Mouse (Mus musculus) embryonic facial prominence, embryonic 10.5 days (tissue): ENCODE data around the gene Tceal3. TPM values are rescaled to one million over a fixed set of nuclear protein-coding genes. Genes with fewer than 3 reads are reported as not detected.
"Not testable (repeated sequence)": the region's sequence is repeated elsewhere in the genome, so short reads cannot be mapped to it uniquely, and the experiment has no call there.

Source experiments
- DNase-seq: peaks from one replicate; pipeline ENCODE4 v3.0.0-alpha.2; 2017; ENCODE audit warnings: low spot score
- H3K27ac ChIP-seq: fragments of 300-500 bp; sonication (generic); replicated peaks from 2 replicates; pipeline ENCODE4 v1.5.1; 2016; ENCODE audit warnings: mild to moderate bottlenecking
- H3K27me3 ChIP-seq: fragments of 300-500 bp; sonication (generic); replicated peaks from 2 replicates; pipeline ENCODE4 v1.6.1; 2016; ENCODE audit warnings: low read depth, mild to moderate bottlenecking; ENCODE audit not compliant: poor library complexity, severe bottlenecking
- H3K36me3 ChIP-seq: fragments of 300-500 bp; sonication (generic); replicated peaks from 2 replicates; pipeline ENCODE4 v1.6.1; 2016; ENCODE audit warnings: mild to moderate bottlenecking, moderate library complexity
- H3K4me1 ChIP-seq: fragments of 300-500 bp; sonication (generic); 2 replicates; pipeline ENCODE4 v1.6.1; 2016
- H3K4me3 ChIP-seq: fragments of 300-500 bp; sonication (generic); 2 replicates; pipeline ENCODE4 v1.5.1; 2016; ENCODE audit warnings: mild to moderate bottlenecking, moderate library complexity
- H3K9me3 ChIP-seq: fragments of 300-500 bp; sonication (generic); 2 replicates; pipeline ENCODE4 v1.6.1; 2016; ENCODE audit warnings: mild to moderate bottlenecking
- WGBS: fragments of 180-500 bp; shearing (Covaris S2); methylation state at CpG from one replicate; pipeline ENCODE4 v1.1.7; 2016; 5-methylcytosine and 5-hydroxymethylcytosine counted together
- polyA plus RNA-seq: library from polyadenylated mRNA; unstranded; fragments of >200 nt; fragmentation: Nextera tagmentation; extraction: Ambion mirVana; gene quantifications from 2 replicates; pipeline ENCODE4 v1.2.1, GENCODE M21; 2016

Tceal3 gene
- polyA plus RNA-seq = 5.2 and 6.3 TPM in 2 replicates

GRCm38 (mm10) chrX:136590199-136590896 lies at the start of gene Tceal3:
Tceal3 (plus strand) TSS chrX:136590842.
- no peak within 1 kb of the TSS for H3K27ac ChIP-seq
- peak; percentile 35 for DNase-seq
- WGBS = 43% methylated on average over 12 of the region's 12 CpGs
- 0 out of 2 replicates have a peak, but pooled peaks cover 8% of the 10 kb centered on the region for H3K27me3 ChIP-seq
- H3K4me1 ChIP-seq = no peaks in the 10 kb centered on the region
- no peaks in the 10 kb centered on the region for H3K36me3 ChIP-seq
- peak within 1 kb of the TSS; percentile 33 for H3K4me3 ChIP-seq
- H3K9me3 ChIP-seq = no peaks in the 10 kb centered on the region

- WGBS = 74% methylated on average over 1 of the region's 1 CpGs
- H3K27ac ChIP-seq, DNase-seq, H3K36me3 ChIP-seq, H3K27me3 ChIP-seq, H3K4me3 ChIP-seq, H3K9me3 ChIP-seq, H3K4me1 ChIP-seq: not testable (repeated sequence)
These were observed 46.7 kb upstream of the Tceal3 start, which contains the start of gene Kir3dl2 for GRCm38 (mm10) chrX:136543956-136544355. Kir3dl2 (minus strand) TSS chrX:136544056.

GRCm38 (mm10) chrX:136569094-136569493 lies 21.5 kb upstream of the Tceal3 start:
- not testable (repeated sequence) for H3K4me1 ChIP-seq, H3K9me3 ChIP-seq, H3K27ac ChIP-seq, DNase-seq, H3K4me3 ChIP-seq, H3K27me3 ChIP-seq, H3K36me3 ChIP-seq
- WGBS = 92% methylated on average over 9 of the region's 9 CpGs

- DNase-seq = no peak
- no peaks in the 10 kb centered on the region for H3K36me3 ChIP-seq
- 91% methylated on average over 1 of the region's 1 CpGs for WGBS
- H3K27me3 ChIP-seq = no peaks in the 10 kb centered on the region
- no peak overlapping the region for H3K4me3 ChIP-seq
- H3K4me1 ChIP-seq = no peaks in the 10 kb centered on the region
- H3K27ac ChIP-seq = no peak overlapping the region
- no peaks in the 10 kb centered on the region for H3K9me3 ChIP-seq
These were observed 6.0 kb upstream of the Tceal3 start for GRCm38 (mm10) chrX:136584617-136585016.

GRCm38 (mm10) chrX:136590897-136591257 lies 235 bp downstream of the Tceal3 start:
- Histone ChIP-seq H3K27ac (no peak overlapping the region), H3K4me3 (peak overlapping the region; percentile 33), H3K27me3 (0 out of 2 replicates have a peak, but pooled peaks cover 8% of the 10 kb centered on the region), H3K36me3 (no peaks in the 10 kb centered on the region), H3K9me3 (no peaks in the 10 kb centered on the region), H3K4me1 (no peaks in the 10 kb centered on the region)
- 15% methylated on average over 2 of the region's 2 CpGs for WGBS
- no peak for DNase-seq

GRCm38 (mm10) chrX:136599416-136599815 lies 8.8 kb downstream of the Tceal3 start:
- Histone ChIP-seq H3K27me3 (no peaks in the 10 kb centered on the region), H3K36me3 (no peaks in the 10 kb centered on the region), H3K27ac (no peak overlapping the region), H3K4me1 (no peaks in the 10 kb centered on the region), H3K9me3 (no peaks in the 10 kb centered on the region), H3K4me3 (no peak overlapping the region)
- WGBS = 21% methylated on average over 3 of the region's 3 CpGs
- peak; percentile 18 for DNase-seq

- Histone ChIP-seq H3K4me1 (no peaks in the 10 kb centered on the region), H3K27ac (no peak overlapping the region), H3K4me3 (no peak overlapping the region), H3K36me3 (no peaks in the 10 kb centered on the region), H3K9me3 (no peaks in the 10 kb centered on the region), H3K27me3 (peaks cover 23% of the 10 kb centered on the region; the same call in 1 of the 2 replicates)
- WGBS = 90% methylated on average over 4 of the region's 4 CpGs
- no peak for DNase-seq
These were observed 16.3 kb downstream of the Tceal3 start for GRCm38 (mm10) chrX:136606951-136607350.

- Histone ChIP-seq H3K27ac (no peak overlapping the region), H3K9me3 (no peaks in the 10 kb centered on the region), H3K27me3 (peaks cover 25% of the 10 kb centered on the region; the same call in 1 of the 2 replicates), H3K4me3 (no peak overlapping the region), H3K36me3 (no peaks in the 10 kb centered on the region), H3K4me1 (no peaks in the 10 kb centered on the region)
- DNase-seq = no peak
- WGBS = 81% methylated on average over 3 of the region's 3 CpGs
These were observed 16.8 kb downstream of the Tceal3 start for GRCm38 (mm10) chrX:136607395-136607794.

GRCm38 (mm10) chrX:136611346-136611745 lies 20.7 kb downstream of the Tceal3 start:
- Histone ChIP-seq H3K4me3 (no peak overlapping the region), H3K36me3 (no peaks in the 10 kb centered on the region), H3K27me3 (peaks cover 25% of the 10 kb centered on the region; the same call in 1 of the 2 replicates), H3K27ac (no peak overlapping the region), H3K4me1 (no peaks in the 10 kb centered on the region), H3K9me3 (no peaks in the 10 kb centered on the region)
- DNase-seq = no peak
- 78% methylated on average over 3 of the region's 3 CpGs for WGBS

GRCm38 (mm10) chrX:136615889-136616288 lies 25.2 kb downstream of the Tceal3 start:
- WGBS = 56% methylated on average over 3 of the region's 3 CpGs
- not testable (repeated sequence) for DNase-seq, H3K36me3 ChIP-seq, H3K27ac ChIP-seq, H3K4me1 ChIP-seq, H3K9me3 ChIP-seq, H3K4me3 ChIP-seq
- peaks cover 13% of the 10 kb centered on the region; the same call in 1 of the 2 replicates for H3K27me3 ChIP-seq

- no peak overlapping the region for H3K27ac ChIP-seq
- no peaks in the 10 kb centered on the region for H3K9me3 ChIP-seq
- H3K27me3 ChIP-seq = no peaks in the 10 kb centered on the region; the same call in 1 of the 2 replicates
- DNase-seq = peak; percentile 34
- WGBS = 50% methylated on average over 9 of the region's 9 CpGs
- H3K4me3 ChIP-seq = no peak overlapping the region
- no peaks in the 10 kb centered on the region for H3K4me1 ChIP-seq
- no peaks in the 10 kb centered on the region for H3K36me3 ChIP-seq
These were observed 34.4 kb downstream of the Tceal3 start for GRCm38 (mm10) chrX:136624905-136625569.

- no peak for DNase-seq
- Histone ChIP-seq H3K9me3 (no peaks in the 10 kb centered on the region), H3K4me3 (no peak overlapping the region), H3K4me1 (no peaks in the 10 kb centered on the region), H3K36me3 (no peaks in the 10 kb centered on the region), H3K27ac (no peak overlapping the region), H3K27me3 (no peaks in the 10 kb centered on the region; the same call in 1 of the 2 replicates)
- WGBS = 69% methylated on average over 4 of the region's 4 CpGs
These were observed 35.3 kb downstream of the Tceal3 start for GRCm38 (mm10) chrX:136625959-136626358.

GRCm38 (mm10) chrX:136635116-136635515 lies 44.5 kb downstream of the Tceal3 start:
- Histone ChIP-seq H3K4me1 (no peaks in the 10 kb centered on the region), H3K9me3 (no peaks in the 10 kb centered on the region), H3K36me3 (no peaks in the 10 kb centered on the region), H3K27ac (no peak overlapping the region), H3K4me3 (no peak overlapping the region), H3K27me3 (no peaks in the 10 kb centered on the region)
- DNase-seq = no peak
- WGBS = 81% methylated on average over 4 of the region's 4 CpGs
